Mouse (Mus musculus) heart, embryonic 11.5 days (tissue): ENCODE data around the gene Gm4353. TPM values are rescaled to one million over a fixed set of nuclear protein-coding genes. Genes with fewer than 3 reads are reported as not detected.

Experiments
- ATAC-seq: fragments of 200-750 bp; cut with Nextera tagmentation; replicated peaks from 2 replicates; pipeline ENCODE4 v1.8.0; 2017; ENCODE audit warnings: moderate library complexity; ENCODE audit not compliant: insufficient number of reproducible peaks, low FRiP score, low TSS enrichment
- H3K27ac ChIP-seq: fragments of 300-500 bp; sonication (generic); 2 replicates; pipeline ENCODE4 v1.5.1; 2014; ENCODE audit warnings: mild to moderate bottlenecking, low read depth, low read length
- H3K27me3 ChIP-seq: fragments of 300-500 bp; sonication (generic); 2 replicates; pipeline ENCODE4 v1.6.1; 2014; ENCODE audit warnings: mild to moderate bottlenecking, low read length, mixed read lengths; ENCODE audit not compliant: control insufficient read depth, insufficient read depth
- H3K36me3 ChIP-seq: fragments of 300-500 bp; sonication (generic); 2 replicates; pipeline ENCODE4 v1.6.1; 2014; ENCODE audit warnings: mild to moderate bottlenecking, low read length, moderate library complexity, mixed read lengths; ENCODE audit not compliant: control insufficient read depth, insufficient read depth
- H3K4me1 ChIP-seq: fragments of 300-500 bp; sonication (generic); 2 replicates; pipeline ENCODE4 v1.6.1; 2014; ENCODE audit warnings: low read length; ENCODE audit not compliant: control insufficient read depth, insufficient read depth
- H3K4me2 ChIP-seq: fragments of 300-500 bp; sonication (generic); 2 replicates; pipeline ENCODE4 v1.6.1; 2014; ENCODE audit warnings: mild to moderate bottlenecking, moderate library complexity
- H3K4me3 ChIP-seq: fragments of 300-500 bp; sonication (generic); 2 replicates; pipeline ENCODE4 v1.5.1; 2014; ENCODE audit warnings: low read depth, low read length
- H3K9ac ChIP-seq: fragments of 300-500 bp; sonication (generic); 2 replicates; pipeline ENCODE4 v1.6.1; 2014; ENCODE audit warnings: mild to moderate bottlenecking, low read depth, low read length, moderate library complexity
- H3K9me3 ChIP-seq: fragments of 300-500 bp; sonication (generic); replicated peaks from 2 replicates; pipeline ENCODE4 v1.6.1; 2016; ENCODE audit warnings: low read length; ENCODE audit not compliant: control insufficient read depth
- WGBS: fragments of 180-500 bp; shearing (Covaris S2); extraction: QIAGEN DNeasy Blood & Tissue Kit; methylation state at CpG from one replicate; pipeline ENCODE4 v1.1.7; 2014; ENCODE audit not compliant: insufficient replicate concordance; 5-methylcytosine and 5-hydroxymethylcytosine counted together
- polyA plus RNA-seq: library from polyadenylated mRNA; unstranded; fragments of >200 nt; fragmentation: Nextera tagmentation; extraction: Ambion mirVana; gene quantifications from 2 replicates; pipeline ENCODE4 v1.2.1, GENCODE M21; 2014

Gm4353 gene
- polyA plus RNA-seq, 1 experiment from 2014 or later: 0.76 TPM

DNA sequence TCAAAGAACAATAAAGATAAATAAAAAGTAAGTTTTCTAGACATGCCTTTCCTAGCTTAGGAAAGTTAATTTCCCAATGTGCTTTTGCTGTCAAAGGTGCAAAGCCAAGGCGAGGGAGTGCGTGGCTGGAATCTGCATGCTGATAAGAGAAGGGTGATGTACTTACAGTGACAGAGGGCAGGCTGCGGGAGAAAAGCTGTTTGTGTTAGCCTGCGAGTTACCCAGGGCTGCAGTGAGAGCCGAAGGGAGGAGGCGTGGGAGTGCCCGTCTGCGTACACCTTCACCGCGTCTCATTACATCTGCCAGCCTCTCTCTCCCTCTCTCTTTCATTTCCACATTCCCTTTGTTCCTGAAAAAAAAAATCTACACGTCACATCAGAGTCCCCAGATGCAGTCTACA, 45.9 kb downstream of the Gm4353 start, which contains the start of gene Sox6:
Gene Sox6 (minus strand): TSS at position 286 of the 400 bp plus-strand sequence.
- Histone ChIP-seq H3K9ac (peak within 1 kb of the TSS; percentile 54; the same call in 1 of the 2 replicates), H3K27me3 (peaks cover 30% of the 10 kb centered on the region), H3K27ac (no peak within 1 kb of the TSS; the same call in 1 of the 2 replicates), H3K4me2 (peak within 1 kb of the TSS; percentile 97), H3K4me3 (peak within 1 kb of the TSS; percentile 50), H3K4me1 (peaks cover 7% of the 10 kb centered on the region; the same call in 1 of the 2 replicates), H3K36me3 (no peaks in the 10 kb centered on the region), H3K9me3 (no peaks in the 10 kb centered on the region)
- ATAC-seq: no peak
- WGBS: 0% methylated on average over 11 of the region's 11 CpGs

DNA sequence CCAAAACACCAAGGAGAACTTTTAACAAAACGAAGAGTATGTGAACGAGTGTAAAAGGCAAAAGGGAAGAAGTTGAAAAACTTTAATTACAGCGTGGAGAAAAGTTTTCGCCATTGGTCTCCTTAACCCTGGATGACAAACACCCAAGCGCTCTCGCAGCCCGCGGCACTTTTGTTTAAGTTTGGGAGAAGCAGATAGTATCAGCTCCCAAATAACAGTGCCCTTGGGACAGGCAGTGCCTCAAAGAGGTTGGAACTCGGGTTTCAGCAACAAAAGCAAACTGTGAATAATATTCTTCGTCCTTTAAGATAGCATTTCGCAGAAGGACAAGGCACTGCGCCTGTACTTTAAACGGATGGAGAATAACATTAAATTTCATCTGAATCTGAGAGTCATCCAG, 46.4 kb downstream of the Gm4353 start:
- ATAC-seq: no peak
- H3K27me3 ChIP-seq: peaks cover 30% of the 10 kb centered on the region
- H3K4me2 ChIP-seq: peak overlapping the region; percentile 97
- under 1% methylated on average over 13 of the region's 13 CpGs for WGBS
- 0 out of 2 replicates have a peak overlapping the region, but pooled peaks have one; percentile 54 for H3K9ac ChIP-seq
- no peaks in the 10 kb centered on the region for H3K9me3 ChIP-seq
- peaks cover 7% of the 10 kb centered on the region; the same call in 1 of the 2 replicates for H3K4me1 ChIP-seq
- no peaks in the 10 kb centered on the region for H3K36me3 ChIP-seq
- H3K27ac ChIP-seq: no peak overlapping the region
- peak overlapping the region; percentile 50 for H3K4me3 ChIP-seq

DNA sequence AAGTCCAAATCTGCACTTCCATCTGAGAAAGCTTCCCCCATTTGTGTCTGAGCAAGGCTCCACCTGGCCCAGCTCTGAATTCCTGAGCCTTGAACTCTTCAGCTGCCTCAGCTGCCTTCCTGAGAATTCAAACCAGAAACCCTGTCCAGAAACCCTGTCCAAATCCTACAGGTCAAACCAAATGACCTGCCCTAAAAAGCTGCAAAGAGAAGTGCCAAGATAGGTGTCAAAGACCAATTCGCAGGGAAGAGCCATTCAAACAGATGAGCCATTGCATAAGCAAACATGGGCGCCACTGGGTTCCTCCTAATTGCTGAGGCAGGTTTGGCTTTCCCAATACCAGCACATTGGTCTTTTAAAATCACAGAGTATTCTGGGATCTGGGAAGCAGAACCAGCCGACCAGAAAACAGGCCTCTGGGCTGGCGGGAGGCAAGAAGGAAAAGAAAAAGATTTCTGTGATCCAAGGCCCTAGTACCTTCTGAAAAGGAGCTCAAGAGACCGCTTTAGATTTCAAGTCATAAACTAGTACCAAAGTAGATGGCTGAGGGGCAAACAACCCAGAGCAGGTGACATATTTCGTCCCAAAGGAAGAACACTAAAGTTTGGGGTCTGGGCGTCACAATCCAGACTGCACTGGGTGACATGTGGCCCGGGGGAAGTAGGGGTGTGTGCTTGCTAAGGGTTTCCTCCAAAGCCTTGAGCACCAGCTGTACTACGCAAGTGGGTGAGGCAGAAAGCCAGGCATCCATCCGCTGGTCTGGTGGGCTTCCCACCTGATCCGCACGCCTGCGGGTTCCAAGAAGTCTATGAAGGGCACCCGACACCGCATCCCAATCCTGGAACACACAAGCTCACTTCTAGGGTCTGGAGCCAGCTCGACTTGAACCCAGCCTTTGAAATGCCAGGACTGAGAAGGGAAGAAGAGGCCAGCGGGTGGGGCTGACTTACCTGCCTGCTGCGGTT, 47.6 kb downstream of the Gm4353 start:
- WGBS: 25% methylated on average over 18 of the region's 18 CpGs
- no peak overlapping the region for H3K4me3 ChIP-seq

DNA sequence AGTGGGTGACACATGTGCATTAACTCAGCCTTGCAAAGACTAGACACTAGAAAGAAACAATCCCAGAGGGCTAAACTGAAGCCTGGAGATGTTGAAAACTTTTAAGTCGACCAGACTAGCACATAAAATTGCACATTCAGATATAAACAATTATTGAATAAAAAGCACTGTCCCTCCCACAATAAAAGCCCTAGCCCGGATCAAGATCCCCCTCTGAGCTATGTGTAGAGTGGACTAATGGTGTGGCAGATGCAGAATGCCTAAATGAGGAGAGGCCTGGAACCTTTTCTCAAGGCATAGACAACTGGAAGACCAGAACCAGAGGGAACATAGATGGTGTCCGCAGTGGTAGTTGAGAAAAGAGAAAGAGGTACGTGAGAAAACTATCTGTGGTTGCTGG, 48.9 kb downstream of the Gm4353 start:
- Histone ChIP-seq H3K9ac (no peak overlapping the region), H3K4me1 (peaks cover 13% of the 10 kb centered on the region), H3K27ac (no peak overlapping the region), H3K4me2 (no peak overlapping the region), H3K4me3 (no peak overlapping the region), H3K36me3 (no peaks in the 10 kb centered on the region), H3K9me3 (no peaks in the 10 kb centered on the region), H3K27me3 (peaks cover 30% of the 10 kb centered on the region)
- no peak for ATAC-seq
- WGBS: 48% methylated on average over 4 of the region's 4 CpGs

More for the DNA sequence above, 47.6 kb downstream of the Gm4353 start:
- Histone ChIP-seq H3K27ac (no peak overlapping the region), H3K4me1 (peaks cover 7% of the 10 kb centered on the region; the same call in 1 of the 2 replicates), H3K27me3 (peaks cover 30% of the 10 kb centered on the region), H3K36me3 (no peaks in the 10 kb centered on the region), H3K4me2 (peak overlapping the region; percentile 97), H3K9ac (no peak overlapping the region), H3K9me3 (no peaks in the 10 kb centered on the region)
- ATAC-seq: no peak

DNA sequence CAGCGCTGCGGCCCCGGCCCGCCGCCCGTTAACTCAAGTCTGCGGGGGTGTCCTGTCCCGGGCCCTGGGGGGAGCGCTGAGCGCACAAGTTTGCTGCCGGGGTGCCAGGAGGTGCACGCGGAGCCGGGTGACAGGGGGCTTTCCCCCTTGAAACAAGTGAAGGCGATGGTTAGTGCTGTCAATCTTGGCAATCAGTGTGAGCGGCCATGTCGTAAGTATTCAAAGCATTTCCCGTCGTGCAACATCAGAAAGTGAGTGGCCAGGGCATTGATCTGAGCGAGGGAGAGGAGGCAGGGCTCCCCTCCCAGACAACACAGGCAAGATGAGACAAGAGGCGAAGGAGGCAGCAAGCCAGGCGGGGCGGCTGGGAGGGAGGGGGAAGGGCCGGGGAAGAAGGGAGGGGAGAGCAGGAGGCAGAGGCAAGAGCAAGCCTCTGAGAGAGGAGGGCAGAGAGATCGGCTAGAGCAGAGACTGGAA, 50.1 kb downstream of the Gm4353 start:
- no peaks in the 10 kb centered on the region for H3K36me3 ChIP-seq
- peak overlapping the region; percentile 84 for H3K9ac ChIP-seq
- no peaks in the 10 kb centered on the region for H3K9me3 ChIP-seq
- peak; percentile 20; the same call in 1 of the 2 replicates for ATAC-seq
- peak overlapping the region; percentile 72 for H3K4me2 ChIP-seq
- WGBS: 1% methylated on average over 25 of the region's 25 CpGs
- H3K27ac ChIP-seq: peak overlapping the region; percentile 85
- peak overlapping the region; percentile 70 for H3K4me3 ChIP-seq
- H3K27me3 ChIP-seq: peaks cover 26% of the 10 kb centered on the region
- H3K4me1 ChIP-seq: peaks cover 20% of the 10 kb centered on the region

DNA sequence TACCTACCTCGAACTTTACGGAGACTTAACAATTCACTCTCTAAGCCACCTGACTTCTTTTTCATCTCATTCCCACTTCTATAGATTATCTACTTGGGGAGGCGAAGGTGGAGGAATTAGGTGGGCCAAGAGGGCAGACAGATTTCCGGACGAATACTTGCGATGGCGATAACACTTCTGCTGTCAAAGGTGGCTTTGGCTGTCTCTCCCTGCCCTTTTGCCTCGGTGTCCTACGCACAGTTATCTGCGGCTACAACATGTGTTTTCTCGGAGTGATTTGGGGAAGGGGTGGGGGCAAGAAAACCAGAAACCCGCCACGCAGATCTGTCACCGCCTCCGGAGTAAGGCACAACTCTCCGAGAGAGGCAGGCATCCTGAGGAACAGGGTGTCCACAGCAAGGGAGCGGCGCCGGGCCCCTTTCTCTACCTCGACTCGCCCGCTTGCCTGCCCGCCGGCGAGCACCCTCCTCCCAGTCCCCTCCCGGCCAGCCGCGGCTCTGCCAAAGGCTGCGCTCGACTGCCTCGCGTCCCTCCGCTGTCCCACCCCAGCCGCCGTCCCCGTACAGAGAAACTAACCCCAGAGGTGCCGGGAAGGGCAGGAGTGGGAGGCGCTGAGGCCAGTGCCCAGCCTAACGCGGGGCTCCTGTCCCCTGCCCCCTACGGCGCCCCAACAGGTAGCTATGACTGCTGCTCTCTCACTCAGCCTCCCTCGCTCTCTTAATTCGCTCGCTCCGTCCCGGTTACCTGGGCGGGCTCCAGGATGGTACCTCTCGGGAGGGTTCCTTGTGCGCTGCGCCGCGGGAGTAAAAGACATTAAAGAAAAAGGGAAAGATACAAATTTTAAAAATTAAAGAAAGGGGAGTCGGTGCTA, 50.8 kb downstream of the Gm4353 start:
- Histone ChIP-seq H3K9ac (peak overlapping the region; percentile 84), H3K27me3 (peaks cover 24% of the 10 kb centered on the region), H3K4me2 (peak overlapping the region; percentile 72), H3K36me3 (no peaks in the 10 kb centered on the region), H3K9me3 (no peaks in the 10 kb centered on the region), H3K4me3 (peak overlapping the region; percentile 70), H3K4me1 (peaks cover 16% of the 10 kb centered on the region), H3K27ac (peak overlapping the region; percentile 85)
- ATAC-seq: peak; percentile 51; the same call in 1 of the 2 replicates
- under 1% methylated on average over 54 of the region's 54 CpGs for WGBS
